Mouse (Mus musculus): ENCODE data around the gene Btnl1.

The Btnl1 gene

GRCm38 (mm10) chr17:34386656-34387055, 9.7 kb downstream of the Btnl1 start:
- DNase-seq (ENCODE audit: low spot score) = no peak

- peak; percentile 15 for DNase-seq (ENCODE audit: low spot score)
Observed at GRCm38 (mm10) chr17:34388513-34388912, 11.6 kb downstream of the Btnl1 start.

- no peak for DNase-seq (ENCODE audit: low spot score)
Observed at GRCm38 (mm10) chr17:34391507-34391906, 14.6 kb downstream of the Btnl1 start.

GRCm38 (mm10) chr17:34392321-34392720, 15.4 kb downstream of the Btnl1 start:
- DNase-seq (ENCODE audit: low spot score) = peak; percentile 16

GRCm38 (mm10) chr17:34397357-34397756, 20.4 kb downstream of the Btnl1 start:
- no peak for DNase-seq (ENCODE audit: low spot score)

- peak; percentile 25 for DNase-seq (ENCODE audit: low spot score)
Observed at GRCm38 (mm10) chr17:34398058-34398710, 21.3 kb downstream of the Btnl1 start.

- peak; percentile 63 for DNase-seq (ENCODE audit: low spot score)
Observed at GRCm38 (mm10) chr17:34398711-34399393, 21.9 kb downstream of the Btnl1 start, which contains the start of gene BC051142. Gene BC051142 (plus strand): TSS chr17:34398820.

- no peak for DNase-seq (ENCODE audit: low spot score)
Observed at GRCm38 (mm10) chr17:34399394-34399715, 22.4 kb downstream of the Btnl1 start.

GRCm38 (mm10) chr17:34411117-34411516, 34.2 kb downstream of the Btnl1 start:
- peak; percentile 40 for DNase-seq (ENCODE audit: low spot score)

GRCm38 (mm10) chr17:34420014-34420413, 43.1 kb downstream of the Btnl1 start:
- no peak for DNase-seq (ENCODE audit: low spot score)

- no peak for DNase-seq (ENCODE audit: low spot score)
Observed at GRCm38 (mm10) chr17:34427597-34427996, 50.7 kb downstream of the Btnl1 start.
